Mouse (Mus musculus) ES-Bruce4 (cell line): ENCODE data around the gene Ldlrad3. TPM values are rescaled to one million over a fixed set of nuclear protein-coding genes. Genes with fewer than 3 reads are reported as not detected.

ENCODE experiments used
- H3K27ac ChIP-seq: 2 replicates; pipeline ENCODE4 v1.5.1; 2012; ENCODE audit warnings: low read length, inconsistent platforms; ENCODE audit not compliant: insufficient read depth
- H3K27me3 ChIP-seq: 2 replicates; pipeline ENCODE4 v1.6.1; 2012; ENCODE audit warnings: mild to moderate bottlenecking, low read length, inconsistent platforms; ENCODE audit not compliant: control insufficient read depth, poor library complexity, insufficient read depth, severe bottlenecking
- H3K36me3 ChIP-seq: 2 replicates; pipeline ENCODE4 v1.6.1; 2012; ENCODE audit warnings: inconsistent platforms, mild to moderate bottlenecking, low read length, moderate library complexity; ENCODE audit not compliant: control insufficient read depth, poor library complexity, insufficient read depth, severe bottlenecking
- H3K4me1 ChIP-seq: one replicate; pipeline ENCODE4 v1.8.1; 2011; ENCODE audit warnings: low read length; ENCODE audit not compliant: control insufficient read depth, insufficient read depth
- H3K4me3 ChIP-seq: 2 replicates; pipeline ENCODE4 v1.5.1; 2011; ENCODE audit warnings: low read depth, mild to moderate bottlenecking, low read length
- H3K9ac ChIP-seq: 2 replicates; pipeline ENCODE4 v1.6.1; 2012; ENCODE audit warnings: low read depth, mild to moderate bottlenecking, inconsistent platforms; ENCODE audit not compliant: poor library complexity, severe bottlenecking
- H3K9me3 ChIP-seq: replicated peaks from 2 replicates; pipeline ENCODE4 v1.6.1; 2012; ENCODE audit warnings: mild to moderate bottlenecking, low read length, inconsistent platforms; ENCODE audit not compliant: control insufficient read depth, poor library complexity, insufficient read depth, severe bottlenecking
- CTCF ChIP-seq: IDR thresholded peaks from one replicate; pipeline ENCODE4 v1.8.1; 2011; ENCODE audit warnings: low read depth, low read length
- EP300 ChIP-seq: IDR thresholded peaks from 2 replicates; pipeline ENCODE4 v1.6.1; 2011; ENCODE audit warnings: low read depth, low read length; ENCODE audit not compliant: insufficient read depth
- POLR2A ChIP-seq: IDR thresholded peaks from one replicate; pipeline ENCODE4 v1.8.1; 2011; ENCODE audit warnings: low read length; ENCODE audit not compliant: insufficient read depth
- polyA plus RNA-seq: library from polyadenylated mRNA; stranded (reverse); fragments of >200 nt; gene quantifications from 2 replicates; pipeline ENCODE4 v1.2.4, GENCODE M21; 2011; ENCODE audit warnings: low read depth; ENCODE audit not compliant: missing spikeins, insufficient read depth, insufficient read length

Gene Ldlrad3
- polyA plus RNA-seq, 1 experiment, result 15.7 TPM

DNA sequence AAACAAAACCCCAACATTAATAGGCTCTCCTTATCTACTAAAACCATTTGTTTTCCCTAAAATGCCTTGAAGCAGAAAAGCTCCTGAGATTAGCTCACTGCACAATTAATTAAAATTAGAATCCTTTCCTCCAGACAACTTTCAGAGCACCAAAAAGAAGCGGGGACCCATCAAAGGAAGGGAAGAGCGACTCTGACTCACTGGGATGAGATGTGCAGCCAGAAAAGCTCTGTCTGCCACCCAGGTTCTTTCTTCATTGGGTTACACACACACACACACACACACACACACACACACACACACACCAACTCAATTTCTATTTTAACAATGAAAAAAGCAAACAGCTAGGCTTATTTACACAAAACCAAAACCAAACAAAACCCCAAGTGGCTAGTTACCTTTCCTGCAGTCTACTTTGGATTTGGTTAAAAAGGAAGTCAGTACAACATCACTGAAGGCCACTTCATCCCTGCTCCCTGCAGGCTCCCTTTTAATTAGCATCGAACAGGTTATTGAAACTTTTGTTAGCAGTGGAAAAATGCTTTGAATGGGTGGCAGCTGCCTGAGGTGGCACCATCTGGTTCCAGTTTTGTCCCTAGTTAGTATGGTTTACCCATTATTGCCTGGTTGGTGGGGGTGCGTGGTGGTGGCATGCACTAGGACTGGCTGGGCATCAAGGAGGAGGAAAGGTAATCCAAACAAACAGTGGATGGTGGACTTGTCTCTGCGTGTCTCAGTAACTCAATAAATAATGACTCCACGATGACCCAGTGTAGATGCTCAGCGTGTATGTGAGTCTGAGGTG is 235.3 kb downstream of the Ldlrad3 start:
- H3K4me3 ChIP-seq, result no peak overlapping the region
- no peaks in the 10 kb centered on the region for H3K9me3 ChIP-seq
- TF ChIP-seq CTCF (no peak), EP300 (no peak), POLR2A (no peak)
- no peaks in the 10 kb centered on the region for H3K4me1 ChIP-seq
- no peaks in the 10 kb centered on the region for H3K36me3 ChIP-seq
- no peaks in the 10 kb centered on the region for H3K27me3 ChIP-seq
- no peak overlapping the region for H3K9ac ChIP-seq
- no peak overlapping the region for H3K27ac ChIP-seq

GRCm38 (mm10) chr2:101935006-101935405 is 251.2 kb downstream of the Ldlrad3 start:
- Histone ChIP-seq H3K36me3 (no peaks in the 10 kb centered on the region), H3K4me3 (no peak overlapping the region), H3K9me3 (no peaks in the 10 kb centered on the region), H3K4me1 (no peaks in the 10 kb centered on the region), H3K27ac (no peak overlapping the region), H3K9ac (no peak overlapping the region), H3K27me3 (no peaks in the 10 kb centered on the region)
- no peak for TF ChIP-seq EP300
- TF ChIP-seq CTCF, result no peak
- no peak for TF ChIP-seq POLR2A

DNA sequence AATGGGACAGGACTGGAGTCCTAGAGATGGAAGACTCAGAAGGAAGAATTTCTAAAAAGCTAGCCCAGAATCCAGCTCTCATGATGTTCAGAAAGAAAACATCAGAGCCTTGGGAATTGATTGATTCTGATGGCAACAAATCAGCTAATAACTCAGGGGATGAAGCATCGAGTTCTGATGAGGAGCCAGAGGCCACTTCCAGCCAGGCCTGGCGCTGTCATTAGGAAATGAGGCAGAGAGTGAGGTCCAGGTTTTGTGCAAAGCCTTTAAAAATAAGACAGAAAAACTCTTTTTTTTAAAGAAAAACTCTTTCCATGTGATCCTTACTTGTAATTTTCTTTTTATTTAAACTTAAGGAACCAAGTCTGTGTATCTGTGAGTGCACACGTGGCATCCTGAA is 252.9 kb downstream of the Ldlrad3 start:
- Histone ChIP-seq H3K36me3 (no peaks in the 10 kb centered on the region), H3K27me3 (no peaks in the 10 kb centered on the region), H3K27ac (no peak overlapping the region), H3K9me3 (no peaks in the 10 kb centered on the region), H3K4me1 (no peaks in the 10 kb centered on the region), H3K9ac (no peak overlapping the region), H3K4me3 (no peak overlapping the region)
- TF ChIP-seq POLR2A, result no peak
- TF ChIP-seq EP300, result no peak
- TF ChIP-seq CTCF, result no peak

GRCm38 (mm10) chr2:101932169-101932936 is 253.8 kb downstream of the Ldlrad3 start:
- Histone ChIP-seq H3K4me3 (no peak overlapping the region), H3K4me1 (no peaks in the 10 kb centered on the region), H3K27ac (no peak overlapping the region), H3K9ac (no peak overlapping the region), H3K27me3 (no peaks in the 10 kb centered on the region), H3K36me3 (no peaks in the 10 kb centered on the region), H3K9me3 (no peaks in the 10 kb centered on the region)
- TF ChIP-seq EP300 (no peak), CTCF (no peak), POLR2A (no peak)

DNA sequence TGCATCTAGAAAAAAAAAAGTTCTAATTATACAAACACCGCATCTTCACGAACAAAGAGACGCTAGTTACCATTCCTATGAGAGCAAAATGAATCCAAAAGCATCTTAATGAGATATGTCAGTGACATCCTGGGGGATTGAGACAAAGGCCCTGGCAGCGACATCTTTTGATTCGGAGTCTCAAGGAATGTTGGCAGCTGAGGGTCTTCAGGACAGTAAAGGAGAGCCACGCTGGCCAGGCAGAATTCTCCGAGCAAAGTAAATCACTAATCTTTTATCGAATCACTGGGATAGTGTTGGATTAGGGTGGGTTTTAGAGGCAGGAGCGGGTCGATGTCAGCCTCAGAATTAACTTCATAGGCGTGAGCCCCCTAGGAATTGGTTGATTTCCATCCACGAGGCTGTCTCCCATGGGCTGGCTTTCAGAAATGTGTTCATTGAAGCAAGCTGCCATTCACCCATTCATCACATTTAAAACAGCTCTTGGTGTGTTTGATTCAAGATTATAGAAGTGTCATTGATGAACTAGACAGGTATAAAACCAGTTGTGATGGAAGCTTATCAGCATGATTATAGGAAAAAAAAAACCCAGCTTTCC is 260.5 kb downstream of the Ldlrad3 start:
- TF ChIP-seq POLR2A, result no peak
- TF ChIP-seq EP300, result no peak
- no peak for TF ChIP-seq CTCF
- Histone ChIP-seq H3K4me3 (no peak overlapping the region), H3K36me3 (no peaks in the 10 kb centered on the region), H3K9me3 (no peaks in the 10 kb centered on the region), H3K9ac (no peak overlapping the region), H3K27ac (no peak overlapping the region), H3K4me1 (no peaks in the 10 kb centered on the region), H3K27me3 (no peaks in the 10 kb centered on the region; the same call in 1 of the 2 replicates)

- TF ChIP-seq CTCF, result no peak
- TF ChIP-seq EP300, result no peak
- no peak for TF ChIP-seq POLR2A
- H3K27ac ChIP-seq, result no peak overlapping the region
- no peak overlapping the region for H3K4me3 ChIP-seq
- no peaks in the 10 kb centered on the region for H3K4me1 ChIP-seq
- no peaks in the 10 kb centered on the region for H3K36me3 ChIP-seq
- no peak overlapping the region for H3K9ac ChIP-seq
- no peaks in the 10 kb centered on the region for H3K9me3 ChIP-seq
- H3K27me3 ChIP-seq, result no peaks in the 10 kb centered on the region; the same call in 1 of the 2 replicates
These were observed 261.0 kb downstream of the Ldlrad3 start for GRCm38 (mm10) chr2:101925183-101925582.
